Mouse (Mus musculus) bone marrow, adult 2 months (tissue): ENCODE measurements around the gene Ecel1. TPM values are rescaled to one million over a fixed set of nuclear protein-coding genes. Genes with fewer than 3 reads are reported as not detected.

ENCODE experiments used
- H3K27ac ChIP-seq: fragments of 200-500 bp; 2 replicates; pipeline ENCODE4 v1.5.1; 2012; ENCODE audit warnings: low read depth, mild to moderate bottlenecking, control low read depth, inconsistent platforms, low read length; ENCODE audit not compliant: control insufficient read depth, poor library complexity, insufficient read depth
- H3K4me1 ChIP-seq: fragments of 200-500 bp; 2 replicates; pipeline ENCODE4 v1.6.1; 2011; ENCODE audit warnings: low read length; ENCODE audit not compliant: control insufficient read depth, insufficient read depth
- H3K4me3 ChIP-seq: fragments of 200-500 bp; replicated peaks from 2 replicates; pipeline ENCODE3; 2011; ENCODE audit warnings: mild to moderate bottlenecking, low read depth, low read length, control low read depth; ENCODE audit not compliant: control insufficient read depth
- CTCF ChIP-seq: fragments of 200-500 bp; IDR thresholded peaks from 2 replicates; pipeline ENCODE4 v1.5.1; 2011; ENCODE audit warnings: low read length, control low read depth; ENCODE audit not compliant: control insufficient read depth, insufficient read depth
- POLR2A ChIP-seq: fragments of 200-500 bp; IDR thresholded peaks from 2 replicates; pipeline ENCODE4 v1.6.1; 2011; ENCODE audit warnings: low read depth, mild to moderate bottlenecking, control low read depth, low read length, borderline replicate concordance; ENCODE audit not compliant: control insufficient read depth
- WGBS: fragments of 180-500 bp; shearing (Covaris S2); methylation state at CpG from one replicate; pipeline ENCODE4 v1.1.7; 2018; 5-methylcytosine and 5-hydroxymethylcytosine counted together
- polyA plus RNA-seq: library from polyadenylated mRNA; stranded (reverse); fragments of >200 nt; gene quantifications from 2 replicates; pipeline ENCODE4 v1.2.4, GENCODE M21; 2011; ENCODE audit warnings: low replicate concordance; ENCODE audit not compliant: missing spikeins, insufficient read depth, insufficient read length

Ecel1 gene
- polyA plus RNA-seq, 1 experiment = not detected

- 34% methylated on average over 28 of the region's 28 CpGs for WGBS
- H3K4me3 ChIP-seq = no peak overlapping the region
- H3K4me1 ChIP-seq = no peaks in the 10 kb centered on the region
- TF ChIP-seq CTCF (peak; percentile 41; the same call in 1 of the 2 replicates), POLR2A (no peak)
- H3K27ac ChIP-seq = no peak overlapping the region
These were observed 18.0 kb upstream of the Ecel1 start for GRCm38 (mm10) chr1:87174006-87174955.

GRCm38 (mm10) chr1:87172316-87172715 lies 16.0 kb upstream of the Ecel1 start:
- 64% methylated on average over 9 of the region's 9 CpGs for WGBS
- H3K4me3 ChIP-seq = no peak overlapping the region
- no peaks in the 10 kb centered on the region for H3K4me1 ChIP-seq
- no peak overlapping the region for H3K27ac ChIP-seq
- TF ChIP-seq CTCF (no peak), POLR2A (no peak)

DNA sequence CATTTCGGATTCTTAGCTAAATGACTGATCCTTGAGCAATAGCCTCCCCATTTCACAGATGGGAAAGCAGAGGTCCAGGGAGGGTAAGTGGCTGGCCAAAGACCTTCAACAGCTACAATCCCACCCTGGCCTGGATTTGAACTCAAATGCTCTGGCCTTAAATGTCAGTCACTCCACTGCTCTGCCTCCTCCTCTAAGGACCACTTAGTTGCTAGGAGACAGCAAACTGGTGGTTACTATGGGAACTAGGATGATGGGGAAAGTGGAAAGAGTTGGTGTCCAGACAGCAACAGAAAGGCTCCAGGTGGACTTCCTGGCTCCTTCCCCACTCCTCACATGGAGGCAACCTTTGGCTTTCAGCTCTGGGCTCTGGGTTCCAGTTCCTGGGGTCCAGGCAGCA lies 15.0 kb upstream of the Ecel1 start:
- 83% methylated on average over 1 of the region's 1 CpGs for WGBS
- H3K4me1 ChIP-seq = no peaks in the 10 kb centered on the region
- H3K27ac ChIP-seq = no peak overlapping the region
- no peak overlapping the region for H3K4me3 ChIP-seq
- TF ChIP-seq POLR2A (no peak), CTCF (no peak)

DNA sequence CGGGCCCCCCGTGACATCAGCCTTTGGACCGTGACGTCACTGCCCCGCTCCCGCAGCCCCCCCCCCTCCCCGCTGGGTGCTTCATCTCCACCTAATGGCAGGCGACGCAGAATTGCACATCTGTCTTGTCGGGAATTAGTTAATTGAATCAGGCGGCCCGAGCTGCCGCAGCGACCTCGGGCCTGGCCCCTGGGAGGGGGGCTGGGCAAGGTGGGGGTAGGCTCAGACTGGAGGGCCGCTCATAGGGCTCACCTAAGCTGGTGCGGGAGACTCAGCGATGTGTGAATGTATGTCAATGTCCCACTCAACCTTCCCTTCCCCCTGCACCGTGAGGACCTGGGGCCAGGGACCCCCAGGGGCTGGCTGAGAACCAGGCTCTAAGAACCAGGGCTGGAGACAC lies 14.1 kb upstream of the Ecel1 start:
- TF ChIP-seq CTCF = no peak
- TF ChIP-seq POLR2A = no peak
- no peak overlapping the region for H3K4me3 ChIP-seq

DNA sequence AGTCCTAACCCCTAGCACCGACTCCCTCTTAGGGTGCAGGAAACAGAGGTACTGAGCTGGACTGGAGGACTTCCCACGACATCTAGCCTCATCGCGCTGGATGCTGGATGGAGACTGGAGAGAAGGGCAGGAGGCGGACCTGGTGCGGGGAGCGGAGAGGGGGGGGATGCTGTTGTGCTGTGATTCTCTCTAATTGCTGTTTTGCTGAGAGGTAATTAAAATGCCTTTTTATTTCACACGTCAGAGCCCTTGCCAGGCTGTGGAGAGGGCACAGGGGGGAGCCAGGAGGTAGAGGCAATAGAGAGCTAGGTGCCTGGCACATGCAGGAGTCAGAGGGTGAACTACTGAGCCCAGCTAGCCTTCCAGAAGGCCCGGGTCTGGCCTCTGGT lies 8.5 kb upstream of the Ecel1 start:
- Histone ChIP-seq H3K4me3 (no peak overlapping the region), H3K27ac (no peak overlapping the region), H3K4me1 (no peaks in the 10 kb centered on the region)
- TF ChIP-seq CTCF = no peak
- no peak for TF ChIP-seq POLR2A
- WGBS = 51% methylated on average over 9 of the region's 9 CpGs

More for the DNA sequence above, 14.1 kb upstream of the Ecel1 start:
- Histone ChIP-seq H3K27ac (no peak overlapping the region), H3K4me1 (no peaks in the 10 kb centered on the region)
- WGBS = 20% methylated on average over 19 of the region's 19 CpGs

GRCm38 (mm10) chr1:87164164-87164795 lies 8.0 kb upstream of the Ecel1 start:
- 53% methylated on average over 11 of the region's 11 CpGs for WGBS

GRCm38 (mm10) chr1:87159396-87159795 lies 3.1 kb upstream of the Ecel1 start:
- 58% methylated on average over 3 of the region's 3 CpGs for WGBS
- Histone ChIP-seq H3K4me3 (no peak overlapping the region), H3K4me1 (no peaks in the 10 kb centered on the region), H3K27ac (no peak overlapping the region)
- TF ChIP-seq POLR2A (no peak), CTCF (no peak)

More at GRCm38 (mm10) chr1:87164164-87164795, 8.0 kb upstream of the Ecel1 start:
- H3K4me1 ChIP-seq = no peaks in the 10 kb centered on the region
- no peak overlapping the region for H3K27ac ChIP-seq
- H3K4me3 ChIP-seq = no peak overlapping the region
- TF ChIP-seq CTCF (no peak), POLR2A (no peak)

GRCm38 (mm10) chr1:87155531-87156198 lies 656 bp downstream of the Ecel1 start:
- no peak overlapping the region for H3K4me3 ChIP-seq
- H3K4me1 ChIP-seq = no peaks in the 10 kb centered on the region
- TF ChIP-seq CTCF (no peak), POLR2A (no peak)
- WGBS = under 1% methylated on average over 56 of the region's 56 CpGs
- H3K27ac ChIP-seq = no peak overlapping the region
